Mouse (Mus musculus): ENCODE data around the gene Parg. TPM values are rescaled to one million over a fixed set of nuclear protein-coding genes. Genes with fewer than 3 reads are reported as not detected.
"Not testable (repeated sequence)": the region's sequence is repeated elsewhere in the genome, so short reads cannot be mapped to it uniquely, and the experiment has no call there.

The Parg gene
- polyA plus RNA-seq, 1 experiment from 2014 or later: 33.2 TPM

DNA sequence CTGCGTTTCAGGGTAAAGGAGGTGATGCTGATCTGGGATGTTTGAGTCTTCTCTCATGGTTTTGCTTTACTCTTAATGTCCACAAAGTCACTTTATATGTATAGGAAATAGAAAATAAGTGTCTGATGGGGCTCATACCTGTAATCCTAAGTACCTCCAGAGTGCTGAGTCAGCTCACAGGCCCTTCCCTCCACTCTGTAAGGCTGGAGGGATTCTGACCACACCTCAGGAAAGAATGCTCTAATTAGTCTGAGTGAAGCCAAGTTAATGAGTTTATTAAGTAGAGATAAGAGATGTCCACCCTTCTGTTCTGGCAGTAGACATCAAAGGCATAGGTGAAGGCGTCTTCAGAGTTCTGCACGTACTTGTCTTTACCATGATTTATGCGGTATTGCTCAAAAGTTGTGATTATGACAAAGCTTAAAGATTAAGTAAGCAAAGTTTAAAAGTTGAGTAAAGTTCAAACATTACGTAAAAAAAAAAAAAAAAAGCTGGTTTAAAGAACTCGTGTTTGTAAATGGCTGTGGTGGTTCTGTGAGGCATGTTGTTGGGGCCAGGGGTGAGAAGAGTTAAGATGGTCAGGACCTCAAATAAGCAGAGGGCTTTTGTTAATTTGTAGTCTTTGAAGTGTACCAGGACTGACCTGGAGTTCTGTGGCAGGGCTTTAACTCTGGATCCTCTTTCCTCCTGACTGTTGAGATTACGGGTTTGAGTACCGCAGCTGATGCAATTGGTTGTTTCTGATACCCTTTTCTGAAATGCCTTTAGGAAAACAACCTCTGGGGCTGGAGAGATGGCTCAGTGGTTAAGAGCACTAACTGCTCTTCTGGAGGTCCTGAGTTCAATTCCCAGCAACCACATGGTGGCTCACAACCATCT, 37.3 kb upstream of the Parg start:
- H3K36me3 ChIP-seq: no peaks in the 10 kb centered on the region
- WGBS: 87% methylated on average over 8 of the region's 8 CpGs
- peak overlapping the region; percentile 77 for H3K4me2 ChIP-seq
- H3K4me1 ChIP-seq (replicated peaks): peaks cover 42% of the 10 kb centered on the region
- H3K27ac ChIP-seq (replicated peaks): no peak overlapping the region
- no peak for ATAC-seq (ENCODE audit: low read depth)
- H3K4me3 ChIP-seq: no peak overlapping the region
- no peak overlapping the region for H3K9ac ChIP-seq
- H3K9me3 ChIP-seq: no peaks in the 10 kb centered on the region
- H3K27me3 ChIP-seq: no peaks in the 10 kb centered on the region

DNA sequence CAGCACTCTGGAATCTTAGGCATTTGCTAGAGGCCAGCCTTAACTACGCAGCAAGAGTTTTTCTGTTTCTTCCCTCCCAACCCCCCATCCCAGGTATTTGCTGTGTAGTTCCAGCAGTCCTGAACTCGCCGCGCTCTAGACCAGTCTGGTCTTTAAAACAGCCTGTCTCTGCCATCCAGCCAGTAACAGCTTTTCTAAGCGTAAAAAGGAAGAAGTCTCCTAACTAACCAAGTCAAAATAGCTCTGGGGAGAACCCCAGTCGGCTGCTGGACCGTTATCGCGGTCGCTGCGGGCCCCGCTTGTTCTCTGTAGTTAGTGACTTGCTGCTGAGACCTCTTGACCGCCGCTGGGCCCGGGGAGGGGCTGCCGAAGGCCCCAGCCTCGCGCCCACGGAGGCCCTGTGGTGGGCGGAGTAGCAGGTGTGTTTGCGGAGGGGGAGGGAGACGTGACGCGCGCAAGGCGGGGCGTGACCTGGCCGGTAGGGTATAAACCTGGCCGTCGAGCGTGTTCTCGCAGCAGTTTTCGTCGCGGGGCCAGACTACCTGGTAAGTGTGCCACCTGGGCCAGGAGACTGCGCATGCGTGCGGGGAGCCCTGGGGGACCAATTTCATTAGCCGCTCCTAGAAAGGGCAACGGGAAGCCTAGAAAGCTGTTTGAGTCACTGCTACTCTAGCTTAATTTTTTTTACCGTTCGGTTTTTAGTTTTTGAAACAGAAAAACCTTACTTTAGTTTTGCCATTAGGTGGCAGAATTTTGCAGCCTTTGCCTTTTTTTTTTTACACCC, 36.3 kb upstream of the Parg start:
- Histone ChIP-seq H3K36me3 (no peaks in the 10 kb centered on the region), H3K27me3 (no peaks in the 10 kb centered on the region), H3K4me1 (replicated peaks) (peaks cover 39% of the 10 kb centered on the region), H3K4me2 (peak overlapping the region; percentile 77), H3K27ac (replicated peaks) (0 out of 2 replicates have a peak overlapping the region, but pooled peaks have one; percentile 4), H3K9ac (peak overlapping the region; percentile 68), H3K4me3 (peak overlapping the region; percentile 40), H3K9me3 (no peaks in the 10 kb centered on the region)
- 2% methylated on average over 42 of the region's 42 CpGs for WGBS
- ATAC-seq (ENCODE audit: low read depth): peak; percentile 50

DNA sequence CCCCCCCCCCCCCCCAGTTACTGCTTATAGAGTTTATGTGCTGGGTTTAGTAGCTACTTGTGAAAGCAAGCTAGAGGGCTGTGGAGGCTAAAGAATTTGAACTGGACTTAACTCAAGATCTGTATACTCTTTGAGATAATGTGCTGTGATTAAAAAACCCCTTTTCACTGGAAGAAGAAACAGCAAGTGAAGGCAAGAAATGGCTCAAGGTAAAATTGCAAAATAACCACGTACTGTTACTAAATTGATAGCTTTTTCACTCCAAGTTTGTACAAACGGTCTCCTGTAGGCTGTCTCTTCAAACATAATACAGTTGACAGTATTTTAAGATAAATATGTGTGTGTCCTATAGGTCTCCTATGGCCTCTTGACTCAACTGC, 35.7 kb upstream of the Parg start:
- Histone ChIP-seq H3K4me1 (replicated peaks) (peaks cover 33% of the 10 kb centered on the region), H3K27ac (replicated peaks) (no peak overlapping the region), H3K9me3 (no peaks in the 10 kb centered on the region), H3K4me3 (peak overlapping the region; percentile 40), H3K4me2 (peak overlapping the region; percentile 77), H3K27me3 (no peaks in the 10 kb centered on the region), H3K9ac (0 out of 2 replicates have a peak overlapping the region, but pooled peaks have one; percentile 68), H3K36me3 (0 out of 2 replicates have a peak, but pooled peaks cover 3% of the 10 kb centered on the region)
- ATAC-seq (ENCODE audit: low read depth): no peak
- WGBS: 77% methylated on average over 2 of the region's 2 CpGs

DNA sequence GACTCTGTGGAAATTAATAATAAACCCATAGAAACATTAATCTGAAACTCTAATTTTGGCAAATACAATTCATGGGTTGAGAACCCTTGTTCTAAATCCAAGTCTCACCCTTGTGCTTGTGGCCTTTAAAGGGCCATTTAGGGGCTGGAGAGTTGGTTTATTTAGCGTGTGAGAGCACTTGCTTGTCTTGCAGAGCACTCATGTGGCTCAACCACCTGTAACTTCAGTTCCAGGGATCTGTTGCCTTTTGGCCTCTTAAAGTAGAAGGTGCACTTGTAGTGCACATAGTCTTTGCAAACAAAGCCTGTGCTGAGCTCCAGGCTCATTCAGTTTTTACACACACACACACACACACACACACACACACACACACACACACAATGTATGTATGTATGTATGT, 34.9 kb upstream of the Parg start:
- no peak overlapping the region for H3K4me3 ChIP-seq
- no peaks in the 10 kb centered on the region for H3K9me3 ChIP-seq
- WGBS: 76% methylated on average over 1 of the region's 1 CpGs
- H3K36me3 ChIP-seq: 0 out of 2 replicates have a peak, but pooled peaks cover 9% of the 10 kb centered on the region
- no peak for ATAC-seq (ENCODE audit: low read depth)
- no peaks in the 10 kb centered on the region for H3K27me3 ChIP-seq
- no peak overlapping the region for H3K9ac ChIP-seq
- no peak overlapping the region for H3K27ac ChIP-seq (replicated peaks)
- H3K4me1 ChIP-seq (replicated peaks): peaks cover 25% of the 10 kb centered on the region
- no peak overlapping the region for H3K4me2 ChIP-seq

DNA sequence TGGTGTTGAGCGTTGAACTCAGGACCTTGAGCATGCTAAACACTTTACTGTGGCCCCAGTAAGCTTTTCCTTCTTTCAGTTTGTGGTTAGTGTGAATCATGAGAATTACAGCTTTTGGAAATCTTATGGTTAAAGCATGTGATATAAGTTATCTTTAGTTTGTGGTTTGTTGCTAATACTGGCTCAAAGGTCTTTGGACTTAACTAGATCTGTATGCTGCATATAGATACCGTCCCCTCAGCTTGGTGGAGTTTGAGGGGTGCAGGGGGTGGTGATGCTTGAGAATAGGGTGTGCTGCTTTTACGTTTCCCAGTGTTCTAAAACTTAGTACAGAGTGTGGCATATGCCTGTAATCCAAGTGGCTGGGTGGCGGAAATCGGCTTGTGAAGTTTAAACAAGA, 34.4 kb upstream of the Parg start:
- 90% methylated on average over 5 of the region's 5 CpGs for WGBS
- Histone ChIP-seq H3K27me3 (no peaks in the 10 kb centered on the region), H3K27ac (replicated peaks) (no peak overlapping the region), H3K9me3 (no peaks in the 10 kb centered on the region), H3K4me3 (no peak overlapping the region), H3K9ac (no peak overlapping the region), H3K4me2 (no peak overlapping the region), H3K4me1 (replicated peaks) (peaks cover 21% of the 10 kb centered on the region), H3K36me3 (0 out of 2 replicates have a peak, but pooled peaks cover 13% of the 10 kb centered on the region)
- no peak for ATAC-seq (ENCODE audit: low read depth)

DNA sequence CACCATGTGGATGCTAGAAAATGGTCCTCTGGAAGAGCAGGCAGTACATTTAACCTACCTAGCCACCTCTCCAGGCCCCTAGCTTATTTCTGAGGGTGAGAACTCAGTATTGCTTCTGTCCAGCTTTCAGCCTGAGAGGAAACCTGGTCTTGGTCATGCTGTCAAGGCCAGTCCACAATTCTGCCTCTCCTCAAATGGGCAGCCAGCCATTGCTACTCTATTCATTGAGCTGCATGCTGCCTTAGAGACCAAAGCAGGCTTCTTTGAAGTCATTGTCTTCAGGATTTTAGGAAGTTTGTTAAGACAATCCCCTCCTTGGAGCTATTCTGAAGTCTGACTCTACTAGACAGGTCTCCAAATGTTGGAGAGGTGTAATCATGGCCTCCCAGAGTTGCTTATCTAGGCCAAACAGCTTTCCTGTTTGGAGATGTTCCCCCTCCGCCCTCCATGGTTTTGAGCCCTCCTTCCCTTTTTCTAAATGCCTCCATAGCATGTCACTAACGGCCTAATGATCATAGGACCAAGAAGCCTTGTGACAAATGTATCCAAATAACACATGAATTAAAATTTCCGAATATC, 33.0 kb upstream of the Parg start:
- no peak overlapping the region for H3K4me2 ChIP-seq
- H3K27ac ChIP-seq (replicated peaks): 0 out of 2 replicates have a peak overlapping the region, but pooled peaks have one; percentile 18
- ATAC-seq (ENCODE audit: low read depth): no peak
- H3K9me3 ChIP-seq: no peaks in the 10 kb centered on the region
- H3K4me3 ChIP-seq: no peak overlapping the region
- no peaks in the 10 kb centered on the region for H3K27me3 ChIP-seq
- WGBS: 75% methylated on average over 3 of the region's 3 CpGs
- no peak overlapping the region for H3K9ac ChIP-seq
- peaks cover 21% of the 10 kb centered on the region for H3K4me1 ChIP-seq (replicated peaks)
- peaks cover 24% of the 10 kb centered on the region for H3K36me3 ChIP-seq

DNA sequence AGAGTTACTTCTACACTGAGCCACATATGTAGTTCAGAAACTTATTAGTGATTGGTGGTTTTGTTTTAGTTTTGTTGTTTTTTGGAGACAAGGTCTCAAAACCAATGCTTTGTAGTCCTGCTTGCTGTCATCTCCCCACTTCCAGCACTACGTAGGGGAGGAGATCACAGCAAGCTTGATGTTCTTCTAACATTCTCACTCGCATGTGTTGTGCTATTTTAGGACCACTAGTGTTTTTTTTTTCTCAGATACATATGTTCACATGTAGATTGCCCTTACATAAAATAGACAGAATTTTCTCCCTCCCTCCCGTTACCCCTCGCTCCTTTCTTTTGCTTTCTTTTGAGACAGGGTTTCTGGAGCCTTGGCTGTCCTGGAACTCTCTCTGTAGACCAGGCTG, 31.6 kb upstream of the Parg start:
- Histone ChIP-seq H3K27me3 (no peaks in the 10 kb centered on the region), H3K9ac (no peak overlapping the region), H3K4me3 (no peak overlapping the region), H3K4me1 (replicated peaks) (peaks cover 16% of the 10 kb centered on the region), H3K27ac (replicated peaks) (no peak overlapping the region), H3K36me3 (peaks cover 31% of the 10 kb centered on the region), H3K9me3 (no peaks in the 10 kb centered on the region), H3K4me2 (no peak overlapping the region)
- ATAC-seq (ENCODE audit: low read depth): no peak
- 90% methylated on average over 4 of the region's 4 CpGs for WGBS

DNA sequence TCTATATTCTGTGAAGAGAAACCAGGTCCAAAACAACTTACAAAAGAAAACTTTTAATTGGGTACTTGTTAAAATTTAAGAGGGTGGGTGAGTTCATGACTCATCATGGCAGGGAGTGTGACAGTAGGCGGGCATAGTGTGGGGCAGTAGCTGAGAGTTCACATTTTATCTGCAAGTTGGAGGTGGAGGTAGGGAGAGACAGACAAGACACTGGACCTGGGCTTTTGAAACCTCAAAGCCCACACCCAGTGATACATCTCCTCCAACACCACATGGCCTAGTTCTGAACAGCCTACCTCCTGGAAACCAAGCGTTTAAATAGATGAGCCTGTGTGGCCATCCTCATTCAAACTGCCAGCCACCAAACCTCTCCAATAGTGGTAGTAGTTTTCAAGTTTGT, 26.4 kb upstream of the Parg start:
- Histone ChIP-seq H3K36me3 (peaks cover 49% of the 10 kb centered on the region), H3K4me2 (no peak overlapping the region), H3K9ac (no peak overlapping the region), H3K4me1 (replicated peaks) (no peaks in the 10 kb centered on the region), H3K27me3 (no peaks in the 10 kb centered on the region), H3K4me3 (no peak overlapping the region), H3K27ac (replicated peaks) (no peak overlapping the region), H3K9me3 (no peaks in the 10 kb centered on the region)
- no peak for ATAC-seq (ENCODE audit: low read depth)
- WGBS: 93% methylated on average over 2 of the region's 2 CpGs

DNA sequence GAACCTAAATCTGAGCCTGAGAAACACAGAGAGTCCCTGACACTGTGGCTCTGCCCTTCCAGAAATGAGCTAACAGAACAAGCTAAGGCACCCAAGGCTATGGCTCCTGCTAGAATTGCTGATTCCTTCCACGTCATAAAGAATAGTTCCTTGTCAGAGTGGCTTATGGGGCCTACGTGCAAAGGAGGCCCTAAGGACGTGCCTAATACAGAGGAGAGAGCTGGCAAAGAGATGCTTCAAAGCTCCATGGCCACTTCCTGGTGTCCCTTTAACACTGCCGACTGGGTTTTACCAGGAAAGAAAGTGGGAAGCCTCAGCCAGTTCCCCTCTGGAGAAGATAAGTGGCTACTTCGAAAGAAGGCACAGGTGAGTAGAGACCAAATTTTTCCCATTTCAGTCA, 25.2 kb upstream of the Parg start:
- ATAC-seq (ENCODE audit: low read depth); H3K27ac ChIP-seq (replicated peaks); H3K27me3 ChIP-seq; H3K4me3 ChIP-seq; H3K9ac ChIP-seq; H3K4me2 ChIP-seq; H3K9me3 ChIP-seq; H3K4me1 ChIP-seq (replicated peaks): not testable (repeated sequence)
- H3K36me3 ChIP-seq: peaks cover 55% of the 10 kb centered on the region
- 83% methylated on average over 5 of the region's 5 CpGs for WGBS

DNA sequence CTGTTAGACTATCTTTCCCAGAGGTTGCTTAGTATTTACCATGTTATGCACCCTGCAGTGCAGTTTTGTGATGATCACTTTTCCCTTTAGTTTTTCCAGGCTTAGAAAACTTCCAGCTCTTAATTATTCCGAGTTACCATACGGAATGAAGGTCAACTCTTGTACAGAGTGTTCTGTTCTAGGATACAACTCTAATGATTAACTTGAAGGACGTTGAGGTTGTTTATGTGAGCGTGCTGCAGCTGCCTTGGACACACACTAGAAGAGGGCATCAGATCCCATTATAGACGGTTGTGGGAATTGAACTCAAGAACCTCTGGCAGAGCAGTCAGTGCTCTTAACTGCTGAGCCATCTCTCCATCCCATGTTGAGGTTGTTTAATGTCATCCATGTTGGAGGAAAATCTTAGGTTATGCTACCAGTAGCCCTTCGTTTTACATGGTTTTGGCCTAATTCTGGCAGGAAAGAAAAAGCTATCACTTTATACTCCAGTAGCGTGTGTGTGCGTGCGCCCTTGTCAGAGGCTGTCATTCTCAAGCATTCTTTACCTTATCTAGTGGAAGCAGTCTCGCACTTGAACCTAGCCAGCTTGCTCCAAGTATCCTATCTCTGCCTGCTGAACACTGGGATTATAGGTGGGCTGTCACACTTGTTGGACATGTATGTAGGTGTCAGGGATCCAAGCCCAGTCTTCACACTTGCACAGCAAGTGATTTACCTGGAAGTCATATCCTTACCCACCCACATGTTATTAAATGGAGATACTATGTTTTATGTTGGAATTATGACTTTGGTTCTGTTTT, 22.2 kb upstream of the Parg start:
- Histone ChIP-seq H3K4me2 (no peak overlapping the region), H3K4me3 (no peak overlapping the region), H3K9me3 (no peaks in the 10 kb centered on the region), H3K27ac (replicated peaks) (no peak overlapping the region), H3K4me1 (replicated peaks) (no peaks in the 10 kb centered on the region), H3K36me3 (peaks cover 58% of the 10 kb centered on the region), H3K27me3 (no peaks in the 10 kb centered on the region), H3K9ac (no peak overlapping the region)
- no peak for ATAC-seq (ENCODE audit: low read depth)
- WGBS: 91% methylated on average over 10 of the region's 10 CpGs

DNA sequence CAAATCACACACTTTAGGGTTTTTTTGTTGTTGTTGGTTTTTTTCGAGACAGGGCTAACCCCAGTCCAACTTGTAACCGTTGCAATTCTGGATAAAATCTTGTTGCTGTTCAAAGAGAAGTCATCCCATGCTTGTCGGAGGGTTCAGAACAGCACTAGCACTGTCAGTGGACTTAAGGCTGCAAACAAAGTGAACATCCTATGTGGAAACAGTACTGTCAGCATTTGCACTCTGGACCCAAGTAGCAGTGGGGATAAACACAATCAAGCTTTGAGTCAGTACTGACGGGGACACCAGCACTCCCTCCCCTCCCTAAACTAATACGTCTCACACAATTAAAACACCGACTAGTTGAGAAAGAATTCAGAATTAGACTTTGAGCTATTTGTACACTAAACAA, 20.9 kb upstream of the Parg start:
- no peak overlapping the region for H3K4me3 ChIP-seq
- H3K4me2 ChIP-seq: no peak overlapping the region
- H3K36me3 ChIP-seq: peaks cover 61% of the 10 kb centered on the region
- H3K4me1 ChIP-seq (replicated peaks): no peaks in the 10 kb centered on the region
- H3K9me3 ChIP-seq: no peaks in the 10 kb centered on the region
- no peaks in the 10 kb centered on the region for H3K27me3 ChIP-seq
- no peak overlapping the region for H3K9ac ChIP-seq
- ATAC-seq (ENCODE audit: low read depth): no peak
- H3K27ac ChIP-seq (replicated peaks): no peak overlapping the region
- WGBS: 91% methylated on average over 6 of the region's 6 CpGs
